Mouse (Mus musculus) ovary, adult 18-20 months (tissue): Measurements from ENCODE around the gene Dcaf11.

ENCODE experiments used
- DNase-seq: peaks from one replicate; pipeline ENCODE4 v3.0.0; 2022; ENCODE audit warnings: low spot score, mixed read lengths

Gene Dcaf11

GRCm38 (mm10) chr14:55584702-55585565 lies 25.1 kb downstream of the Dcaf11 start, which contains the start of gene Emc9:
TSS of gene Emc9 (minus strand) at chr14:55585302.
- peak; percentile 81 for DNase-seq

GRCm38 (mm10) chr14:55585566-55585960 lies 25.8 kb downstream of the Dcaf11 start:
- no peak for DNase-seq

- no peak for DNase-seq
Measured at GRCm38 (mm10) chr14:55586149-55586548, 26.3 kb downstream of the Dcaf11 start.

GRCm38 (mm10) chr14:55589271-55589670 lies 29.5 kb downstream of the Dcaf11 start:
- no peak for DNase-seq

- no peak for DNase-seq
Measured at GRCm38 (mm10) chr14:55589771-55590448, 30.1 kb downstream of the Dcaf11 start.

- DNase-seq: peak; percentile 98
Measured at GRCm38 (mm10) chr14:55590748-55591330, 31.0 kb downstream of the Dcaf11 start, which contains the start of gene Psme2. TSS of gene Psme2 (minus strand) at chr14:55591113.

GRCm38 (mm10) chr14:55591331-55591891 lies 31.6 kb downstream of the Dcaf11 start, which contains the start of gene Rnf31:
TSS of gene Rnf31 (plus strand) at chr14:55591708.
- DNase-seq: peak; percentile 93

GRCm38 (mm10) chr14:55592226-55592625 lies 32.4 kb downstream of the Dcaf11 start:
- DNase-seq: no peak

- no peak for DNase-seq
Measured at GRCm38 (mm10) chr14:55596036-55596690, 36.4 kb downstream of the Dcaf11 start.

GRCm38 (mm10) chr14:55598521-55599390 lies 39.0 kb downstream of the Dcaf11 start:
- no peak for DNase-seq

GRCm38 (mm10) chr14:55603271-55603632 lies 43.4 kb downstream of the Dcaf11 start, which contains the start of gene Irf9:
TSS of gene Irf9 (plus strand) at chr14:55603571.
- no peak for DNase-seq

GRCm38 (mm10) chr14:55603633-55604576 lies 44.1 kb downstream of the Dcaf11 start:
- DNase-seq: peak; percentile 85

GRCm38 (mm10) chr14:55604823-55605222 lies 45.0 kb downstream of the Dcaf11 start:
- no peak for DNase-seq

- no peak for DNase-seq
Measured at GRCm38 (mm10) chr14:55605743-55606459, 46.1 kb downstream of the Dcaf11 start.

GRCm38 (mm10) chr14:55608339-55608738 lies 48.5 kb downstream of the Dcaf11 start:
- DNase-seq: no peak

GRCm38 (mm10) chr14:55613346-55613745 lies 53.5 kb downstream of the Dcaf11 start:
- no peak for DNase-seq

- DNase-seq: no peak
Measured at GRCm38 (mm10) chr14:55614565-55615178, 54.9 kb downstream of the Dcaf11 start.

GRCm38 (mm10) chr14:55615876-55616275 lies 56.1 kb downstream of the Dcaf11 start:
- no peak for DNase-seq
